Mouse (Mus musculus): ENCODE results near the gene Crp. TPM values are rescaled to one million over a fixed set of nuclear protein-coding genes. Genes with fewer than 3 reads are reported as not detected.
A peak's percentile ranks its signal among the peaks of the same experiment; 100 is the strongest.

Crp gene
- total and polyA plus RNA-seq, 2 experiments, result 279 to 497 TPM

GRCm38 (mm10) chr1:172785886-172786285 is 88.0 kb downstream of the Crp start:
- 5% methylated on average over 1 of the region's 1 CpGs for WGBS
- no peak overlapping the region for H3K4me3 ChIP-seq (ENCODE audit: insufficient read depth, low read depth, low read length)
- no peaks in the 10 kb centered on the region; the same call in 1 of the 2 replicates for H3K79me2 ChIP-seq (ENCODE audit: control insufficient read depth, insufficient read depth, low read length)
- DNase-seq (ENCODE audit: extremely low read depth, low read depth, low spot score), result peak; percentile 92
- peak overlapping the region; percentile 73 for H3K27ac ChIP-seq (replicated peaks; ENCODE audit: insufficient read depth, low read depth, low read length)
- no peak overlapping the region for H3K9ac ChIP-seq (ENCODE audit: low read depth, low read length)
- H3K4me1 ChIP-seq (ENCODE audit: control insufficient read depth, insufficient read depth, low read length), result no peaks in the 10 kb centered on the region; the same call in 1 of the 2 replicates
- 0 out of 2 replicates have a peak, but pooled peaks cover 1% of the 10 kb centered on the region for H3K36me3 ChIP-seq (ENCODE audit: control insufficient read depth, insufficient read depth, low read length)
- TF ChIP-seq CTCF (IDR thresholded peaks at IDR 0.05; ENCODE audit: low read depth, low read length), result no peak
- H3K27me3 ChIP-seq (ENCODE audit: control insufficient read depth, insufficient read depth, low read length), result no peaks in the 10 kb centered on the region

GRCm38 (mm10) chr1:172828975-172829374 is 131.1 kb downstream of the Crp start:
- Histone ChIP-seq H3K9ac (ENCODE audit: low read depth, low read length) (no peak overlapping the region), H3K36me3 (ENCODE audit: control insufficient read depth, insufficient read depth, low read length) (no peaks in the 10 kb centered on the region), H3K27ac (replicated peaks; ENCODE audit: insufficient read depth, low read depth, low read length) (no peak overlapping the region), H3K4me3 (ENCODE audit: insufficient read depth, low read depth, low read length) (no peak overlapping the region), H3K27me3 (ENCODE audit: control insufficient read depth, insufficient read depth, low read length) (no peaks in the 10 kb centered on the region), H3K79me2 (ENCODE audit: control insufficient read depth, insufficient read depth, low read length) (no peaks in the 10 kb centered on the region), H3K4me1 (ENCODE audit: control insufficient read depth, insufficient read depth, low read length) (peaks cover 4% of the 10 kb centered on the region; the same call in 1 of the 2 replicates)
- 82% methylated on average over 2 of the region's 2 CpGs for WGBS
- DNase-seq (ENCODE audit: extremely low read depth, low read depth, low spot score), result no peak
- TF ChIP-seq CTCF (IDR thresholded peaks at IDR 0.05; ENCODE audit: low read depth, low read length) (no peak), POLR2A (IDR thresholded peaks at IDR 0.05; ENCODE audit: extremely low read depth, insufficient read depth, low read length) (no peak)

- TF ChIP-seq CTCF (IDR thresholded peaks at IDR 0.05; ENCODE audit: low read depth, low read length), result no peak
- TF ChIP-seq POLR2A (IDR thresholded peaks at IDR 0.05; ENCODE audit: extremely low read depth, insufficient read depth, low read length), result no peak
- 87% methylated on average over 2 of the region's 2 CpGs for WGBS
- no peaks in the 10 kb centered on the region for H3K36me3 ChIP-seq (ENCODE audit: control insufficient read depth, insufficient read depth, low read length)
- no peak overlapping the region for H3K9ac ChIP-seq (ENCODE audit: low read depth, low read length)
- no peak overlapping the region for H3K4me3 ChIP-seq (ENCODE audit: insufficient read depth, low read depth, low read length)
- no peaks in the 10 kb centered on the region for H3K4me1 ChIP-seq (ENCODE audit: control insufficient read depth, insufficient read depth, low read length)
- no peaks in the 10 kb centered on the region for H3K79me2 ChIP-seq (ENCODE audit: control insufficient read depth, insufficient read depth, low read length)
- no peak for DNase-seq (ENCODE audit: extremely low read depth, low read depth, low spot score)
- no peaks in the 10 kb centered on the region for H3K27me3 ChIP-seq (ENCODE audit: control insufficient read depth, insufficient read depth, low read length)
- no peak overlapping the region for H3K27ac ChIP-seq (replicated peaks; ENCODE audit: insufficient read depth, low read depth, low read length)
Observed at GRCm38 (mm10) chr1:172847044-172847761, 149.3 kb downstream of the Crp start.

- Histone ChIP-seq H3K9ac (ENCODE audit: low read depth, low read length) (no peak overlapping the region), H3K4me3 (ENCODE audit: insufficient read depth, low read depth, low read length) (no peak overlapping the region), H3K4me1 (ENCODE audit: control insufficient read depth, insufficient read depth, low read length) (no peaks in the 10 kb centered on the region), H3K27ac (replicated peaks; ENCODE audit: insufficient read depth, low read depth, low read length) (no peak overlapping the region), H3K36me3 (ENCODE audit: control insufficient read depth, insufficient read depth, low read length) (no peaks in the 10 kb centered on the region), H3K79me2 (ENCODE audit: control insufficient read depth, insufficient read depth, low read length) (no peaks in the 10 kb centered on the region), H3K27me3 (ENCODE audit: control insufficient read depth, insufficient read depth, low read length) (no peaks in the 10 kb centered on the region)
- DNase-seq (ENCODE audit: extremely low read depth, low read depth, low spot score), result no peak
- no peak for TF ChIP-seq POLR2A (IDR thresholded peaks at IDR 0.05; ENCODE audit: extremely low read depth, insufficient read depth, low read length)
- TF ChIP-seq CTCF (IDR thresholded peaks at IDR 0.05; ENCODE audit: low read depth, low read length), result no peak
- 97% methylated on average over 2 of the region's 2 CpGs for WGBS
Observed at GRCm38 (mm10) chr1:172848171-172848570, 150.3 kb downstream of the Crp start.

GRCm38 (mm10) chr1:172875265-172875664 is 177.4 kb downstream of the Crp start:
- Histone ChIP-seq H3K36me3 (ENCODE audit: control insufficient read depth, insufficient read depth, low read length) (no peaks in the 10 kb centered on the region), H3K4me1 (ENCODE audit: control insufficient read depth, insufficient read depth, low read length) (no peaks in the 10 kb centered on the region), H3K79me2 (ENCODE audit: control insufficient read depth, insufficient read depth, low read length) (no peaks in the 10 kb centered on the region), H3K9ac (ENCODE audit: low read depth, low read length) (no peak overlapping the region), H3K27ac (replicated peaks; ENCODE audit: insufficient read depth, low read depth, low read length) (no peak overlapping the region), H3K4me3 (ENCODE audit: insufficient read depth, low read depth, low read length) (no peak overlapping the region), H3K27me3 (ENCODE audit: control insufficient read depth, insufficient read depth, low read length) (no peaks in the 10 kb centered on the region)
- TF ChIP-seq POLR2A (IDR thresholded peaks at IDR 0.05; ENCODE audit: extremely low read depth, insufficient read depth, low read length) (no peak), CTCF (IDR thresholded peaks at IDR 0.05; ENCODE audit: low read depth, low read length) (no peak)
- DNase-seq (ENCODE audit: extremely low read depth, low read depth, low spot score), result no peak
- WGBS, result 82% methylated on average over 4 of the region's 4 CpGs

GRCm38 (mm10) chr1:172876675-172877074 is 178.8 kb downstream of the Crp start:
- H3K9ac ChIP-seq (ENCODE audit: low read depth, low read length), result no peak overlapping the region
- H3K27me3 ChIP-seq (ENCODE audit: control insufficient read depth, insufficient read depth, low read length), result no peaks in the 10 kb centered on the region
- H3K27ac ChIP-seq (replicated peaks; ENCODE audit: insufficient read depth, low read depth, low read length), result no peak overlapping the region
- no peaks in the 10 kb centered on the region for H3K79me2 ChIP-seq (ENCODE audit: control insufficient read depth, insufficient read depth, low read length)
- no peaks in the 10 kb centered on the region for H3K4me1 ChIP-seq (ENCODE audit: control insufficient read depth, insufficient read depth, low read length)
- DNase-seq (ENCODE audit: extremely low read depth, low read depth, low spot score), result no peak
- H3K4me3 ChIP-seq (ENCODE audit: insufficient read depth, low read depth, low read length), result no peak overlapping the region
- 97% methylated on average over 1 of the region's 1 CpGs for WGBS
- TF ChIP-seq POLR2A (IDR thresholded peaks at IDR 0.05; ENCODE audit: extremely low read depth, insufficient read depth, low read length) (no peak), CTCF (IDR thresholded peaks at IDR 0.05; ENCODE audit: low read depth, low read length) (no peak)
- no peaks in the 10 kb centered on the region for H3K36me3 ChIP-seq (ENCODE audit: control insufficient read depth, insufficient read depth, low read length)

Other genes starting within 250 kb of the Crp start
- 0.87 and 0.92 TPM in 2 replicates for gene Slamf9, start 222.7 kb upstream of the Crp start, total RNA-seq (2014; rRNA removed)
- gene Slamf9, start 222.7 kb upstream of the Crp start, polyA plus RNA-seq (2012; rRNA removed), result 0.17 and 0.53 TPM in 2 replicates
- 0.27 and 0.28 TPM in 2 replicates for gene Igsf9, start 216.3 kb upstream of the Crp start, total RNA-seq (2014; rRNA removed)
- 0.55 and 0.80 TPM in 2 replicates for gene Igsf9, start 216.3 kb upstream of the Crp start, polyA plus RNA-seq (2012; rRNA removed)
- 14.9 and 18.7 TPM in 2 replicates for gene Tagln2, start 198.0 kb upstream of the Crp start, total RNA-seq (2014; rRNA removed)
- 22.3 and 25.6 TPM in 2 replicates for gene Tagln2, start 198.0 kb upstream of the Crp start, polyA plus RNA-seq (2012; rRNA removed)
- gene Cfap45, start 177.3 kb upstream of the Crp start, total RNA-seq (2014; rRNA removed), result 0.09 and 0.13 TPM in 2 replicates
- 0.39 TPM in 1 of 2 replicates, not detected in the other for gene Cfap45, start 177.3 kb upstream of the Crp start, polyA plus RNA-seq (2012; rRNA removed)
- 0.07 TPM in 1 of 2 replicates, not detected in the other for gene Vsig8, start 142.1 kb upstream of the Crp start, total RNA-seq (2014; rRNA removed)
- not detected in 2 replicates for gene Vsig8, start 142.1 kb upstream of the Crp start, polyA plus RNA-seq (2012; rRNA removed)
- 1.3 and 1.7 TPM in 2 replicates for gene Slamf8, start 107.5 kb upstream of the Crp start, total RNA-seq (2014; rRNA removed)
- gene Slamf8, start 107.5 kb upstream of the Crp start, polyA plus RNA-seq (2012; rRNA removed), result 0.45 and 1.2 TPM in 2 replicates
- not detected in 2 replicates for gene Fcrl6, start 95.5 kb upstream of the Crp start, total RNA-seq (2014; rRNA removed)
- gene Fcrl6, start 95.5 kb upstream of the Crp start, polyA plus RNA-seq (2012; rRNA removed), result not detected in 2 replicates
- 3.5 and 5.6 TPM in 2 replicates for gene Dusp23, start 65.1 kb upstream of the Crp start, total RNA-seq (2014; rRNA removed)
- 30.9 and 44.1 TPM in 2 replicates for gene Dusp23, start 65.1 kb upstream of the Crp start, polyA plus RNA-seq (2012; rRNA removed)
- 187 and 336 TPM in 2 replicates for gene Apcs, start 197.0 kb downstream of the Crp start, total RNA-seq (2014; rRNA removed)
- gene Apcs, start 197.0 kb downstream of the Crp start, polyA plus RNA-seq (2012; rRNA removed), result 54.4 and 116 TPM in 2 replicates

Measured in liver, adult 2 months (tissue).